Mouse (Mus musculus) E14TG2a.4 (cell line): ENCODE measurements around the gene Eif2b2.

Experiments
- H3K27me3 ChIP-seq: 2 replicates; pipeline ENCODE4 v1.6.1; 2014; ENCODE audit warnings: low read length, control low read depth; ENCODE audit not compliant: insufficient read depth
- H3K36me3 ChIP-seq: 2 replicates; pipeline ENCODE4 v1.6.1; 2014; ENCODE audit warnings: low read length, control low read depth; ENCODE audit not compliant: insufficient read depth
- H3K4me1 ChIP-seq: replicated peaks from 2 replicates; pipeline ENCODE4 v1.6.1; 2014; ENCODE audit warnings: low read depth, low read length, control low read depth
- H3K4me3 ChIP-seq: replicated peaks from 2 replicates; pipeline ENCODE4 v1.5.1; 2014; ENCODE audit warnings: mild to moderate bottlenecking, low read length
- H3K9me3 ChIP-seq: 2 replicates; pipeline ENCODE4 v1.6.1; 2014; ENCODE audit warnings: low read length, control low read depth
- CTCF ChIP-seq: conservative IDR thresholded peaks from 2 replicates; pipeline ENCODE4 v1.5.1; 2014; ENCODE audit warnings: low read length
- NANOG ChIP-seq: IDR thresholded peaks from 2 replicates; pipeline ENCODE4 v1.6.1; 2014; ENCODE audit warnings: borderline replicate concordance, low read length, mixed read lengths
- POU5F1 ChIP-seq: IDR thresholded peaks from 2 replicates; pipeline ENCODE4 v1.6.1; 2014; ENCODE audit warnings: low read length, borderline replicate concordance

Gene Eif2b2

GRCm38 (mm10) chr12:85177740-85178239 lies 41.5 kb upstream of the Eif2b2 start, which contains the start of gene Pgf:
Gene Pgf (minus strand): TSS chr12:85177790.
- H3K27me3 ChIP-seq: peaks cover 94% of the 10 kb centered on the region
- peak within 1 kb of the TSS; percentile 62 for H3K4me3 ChIP-seq
- no peaks in the 10 kb centered on the region for H3K9me3 ChIP-seq
- no peaks in the 10 kb centered on the region for H3K36me3 ChIP-seq
- peaks cover 40% of the 10 kb centered on the region for H3K4me1 ChIP-seq
- TF ChIP-seq CTCF (no peak), POU5F1 (no peak), NANOG (no peak)

- H3K4me1 ChIP-seq: peaks cover 40% of the 10 kb centered on the region
- TF ChIP-seq POU5F1 (no peak), NANOG (no peak)
- peaks cover 95% of the 10 kb centered on the region for H3K27me3 ChIP-seq
- H3K36me3 ChIP-seq: no peaks in the 10 kb centered on the region
- H3K4me3 ChIP-seq: no peak overlapping the region
- no peaks in the 10 kb centered on the region for H3K9me3 ChIP-seq
Measured at GRCm38 (mm10) chr12:85178294-85178693, 41.0 kb upstream of the Eif2b2 start.

- no peak overlapping the region for H3K4me3 ChIP-seq
- peaks cover 91% of the 10 kb centered on the region for H3K27me3 ChIP-seq
- H3K9me3 ChIP-seq: no peaks in the 10 kb centered on the region; the same call in 1 of the 2 replicates
- H3K36me3 ChIP-seq: no peaks in the 10 kb centered on the region
- TF ChIP-seq CTCF (no peak), NANOG (no peak), POU5F1 (no peak)
- H3K4me1 ChIP-seq: peaks cover 20% of the 10 kb centered on the region
Measured at GRCm38 (mm10) chr12:85181475-85182344, 37.6 kb upstream of the Eif2b2 start.

- no peaks in the 10 kb centered on the region; the same call in 1 of the 2 replicates for H3K9me3 ChIP-seq
- H3K27me3 ChIP-seq: peaks cover 86% of the 10 kb centered on the region
- H3K36me3 ChIP-seq: no peaks in the 10 kb centered on the region
- H3K4me1 ChIP-seq: peaks cover 14% of the 10 kb centered on the region
- no peak overlapping the region for H3K4me3 ChIP-seq
- TF ChIP-seq POU5F1: no peak
- no peak for TF ChIP-seq NANOG
- no peak for TF ChIP-seq CTCF
Measured at GRCm38 (mm10) chr12:85182345-85182643, 37.0 kb upstream of the Eif2b2 start.

- Histone ChIP-seq H3K4me3 (no peak overlapping the region), H3K9me3 (no peaks in the 10 kb centered on the region; the same call in 1 of the 2 replicates)
- TF ChIP-seq POU5F1: no peak
- no peak for TF ChIP-seq NANOG
- TF ChIP-seq CTCF: no peak
Measured at GRCm38 (mm10) chr12:85182898-85183297, 36.4 kb upstream of the Eif2b2 start.

GRCm38 (mm10) chr12:85184118-85184517 lies 35.2 kb upstream of the Eif2b2 start:
- Histone ChIP-seq H3K36me3 (no peaks in the 10 kb centered on the region), H3K4me1 (peaks cover 8% of the 10 kb centered on the region), H3K27me3 (peaks cover 68% of the 10 kb centered on the region), H3K9me3 (no peaks in the 10 kb centered on the region; the same call in 1 of the 2 replicates), H3K4me3 (no peak overlapping the region)
- no peak for TF ChIP-seq POU5F1
- TF ChIP-seq NANOG: no peak
- no peak for TF ChIP-seq CTCF

More at GRCm38 (mm10) chr12:85182898-85183297, 36.4 kb upstream of the Eif2b2 start:
- Histone ChIP-seq H3K27me3 (peaks cover 80% of the 10 kb centered on the region), H3K4me1 (peaks cover 8% of the 10 kb centered on the region), H3K36me3 (no peaks in the 10 kb centered on the region)

- Histone ChIP-seq H3K36me3 (no peaks in the 10 kb centered on the region), H3K4me1 (peaks cover 19% of the 10 kb centered on the region), H3K27me3 (peaks cover 53% of the 10 kb centered on the region), H3K4me3 (no peak overlapping the region), H3K9me3 (no peaks in the 10 kb centered on the region; the same call in 1 of the 2 replicates)
- TF ChIP-seq POU5F1 (no peak), CTCF (no peak), NANOG (no peak)
Measured at GRCm38 (mm10) chr12:85185810-85186209, 33.5 kb upstream of the Eif2b2 start.

- Histone ChIP-seq H3K4me3 (no peak overlapping the region), H3K27me3 (peaks cover 48% of the 10 kb centered on the region), H3K4me1 (peaks cover 19% of the 10 kb centered on the region), H3K9me3 (no peaks in the 10 kb centered on the region; the same call in 1 of the 2 replicates), H3K36me3 (no peaks in the 10 kb centered on the region)
- TF ChIP-seq POU5F1: no peak
- no peak for TF ChIP-seq CTCF
- no peak for TF ChIP-seq NANOG
Measured at GRCm38 (mm10) chr12:85186361-85186760, 32.9 kb upstream of the Eif2b2 start.
